ENCODE assay signal across 16 mouse cellular contexts in the genomic region with DNA sequence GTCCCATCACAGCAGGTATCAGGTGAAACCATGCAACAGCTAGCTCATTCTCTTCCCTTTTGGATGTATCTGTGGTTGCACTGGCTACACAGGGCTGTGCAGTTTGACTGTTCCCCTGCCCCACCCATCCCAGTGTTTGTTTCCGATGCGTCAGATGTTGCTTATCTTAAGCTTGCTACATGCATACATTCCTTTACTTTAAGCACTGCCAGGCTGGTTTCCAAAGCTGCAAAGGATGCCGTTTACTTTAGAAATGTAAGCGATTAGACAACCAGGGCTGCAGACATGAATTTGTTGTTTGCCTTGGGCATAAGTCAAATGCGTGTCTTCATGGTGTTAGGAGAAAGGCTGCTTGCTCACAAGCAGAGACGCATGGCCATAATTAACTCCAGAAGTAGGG.
A peak's percentile ranks its signal among the peaks of the same experiment; 100 is the strongest.
DNase-seq lines count a peak whose midpoint lies in the region; ATAC-seq and TF ChIP-seq lines count a peak whose summit lies in the region.
"Had no signal": no experiment of that assay in that cellular context is flagged by ENCODE, and none has a peak within 500 bp of the region (broad histone marks: within the 10 kb centered on the region; RNA-seq: fewer than 3 reads in every experiment).

No protein-coding gene starts in this region.

- 82% methylated on average over 6 of the region's 6 CpGs for WGBS in forebrain, postnatal 0 days
- 75% methylated on average over 6 of the region's 6 CpGs for WGBS in hindbrain, embryonic 13.5 days

- peaks cover 9% of the 10 kb centered on the region; the same call in 1 of the 2 replicates for H3K36me3 ChIP-seq in forebrain, postnatal 0 days (ENCODE audit: insufficient read depth)
- peaks cover 9% of the 10 kb centered on the region for H3K36me3 ChIP-seq in hindbrain, embryonic 13.5 days

- intact Hi-C loops in heart, postnatal 10 days (cut with DNase I) = no loop called here

- no peak overlapping the region for H3K9ac ChIP-seq in forebrain, postnatal 0 days
- H3K9ac ChIP-seq in hindbrain, embryonic 13.5 days = no peak overlapping the region

- no peak overlapping the region for H3K27ac ChIP-seq in forebrain, postnatal 0 days (ENCODE audit: low read depth, low read length)
- H3K27ac ChIP-seq in hindbrain, embryonic 13.5 days = no peak overlapping the region
- H3K27ac ChIP-seq: heart, adult 2 months; hindbrain, postnatal 0 days; macrophage had no signal

- no peak overlapping the region for H3K4me3 ChIP-seq in forebrain, postnatal 0 days (ENCODE audit: low read depth, low read length)
- H3K4me3 ChIP-seq in hindbrain, embryonic 13.5 days = no peak overlapping the region
- H3K4me3 ChIP-seq: heart, adult 2 months had no signal

- DNase-seq in heart, adult 11 months = peak; percentile 81
- DNase-seq in heart, postnatal 10 days = no peak
- peak; percentile 62 for DNase-seq in NIH3T3 (ENCODE audit: low read depth)
- peak; percentile 9 for DNase-seq in fibroblast of lung, adult 2 months (ENCODE audit: low read depth)
- DNase-seq in lung, postnatal 10 days = peak; percentile 36
- no peak for DNase-seq in forebrain, postnatal 0 days
- no peak for DNase-seq in kidney, adult 9 months
- DNase-seq: cerebellum, adult 8-10 months; heart, adult 2 months; kidney, postnatal 10 days; thymus, postnatal 14 days had no signal

- ATAC-seq in forebrain, postnatal 0 days = no peak
- ATAC-seq in hindbrain, embryonic 13.5 days (ENCODE audit: low FRiP score) = no peak
- ATAC-seq: activated CD4-positive, CD25-positive, alpha-beta regulatory T cell, adult 4 months; forebrain, embryonic 14.5 days; hindbrain, postnatal 0 days had no signal

- no peaks in the 10 kb centered on the region for H3K27me3 ChIP-seq in forebrain, postnatal 0 days (ENCODE audit: insufficient read depth, low read length)
- no peaks in the 10 kb centered on the region for H3K27me3 ChIP-seq in hindbrain, embryonic 13.5 days

- H3K9me3 ChIP-seq in forebrain, postnatal 0 days (ENCODE audit: low read length) = no peaks in the 10 kb centered on the region
- no peaks in the 10 kb centered on the region for H3K9me3 ChIP-seq in hindbrain, embryonic 13.5 days

- no peaks in the 10 kb centered on the region for H3K4me1 ChIP-seq in forebrain, postnatal 0 days (ENCODE audit: insufficient read depth)
- H3K4me1 ChIP-seq in hindbrain, embryonic 13.5 days (replicated peaks) = 0 out of 2 replicates have a peak, but pooled peaks cover 4% of the 10 kb centered on the region

- no peak for TF ChIP-seq CTCF in forebrain, postnatal 0 days (IDR thresholded peaks at IDR 0.05; ENCODE audit: low read depth)

- no peak overlapping the region for H3K4me2 ChIP-seq in forebrain, postnatal 0 days (ENCODE audit: low read depth)
- no peak overlapping the region for H3K4me2 ChIP-seq in hindbrain, embryonic 13.5 days

Comparison
In these comparisons a context has a peak if more than half of its experiments do, and no peak if none do; other contexts are left out.
1. DNase-seq: peak in heart, adult 11 months (single experiment), NIH3T3 (single experiment), fibroblast of lung, adult 2 months (single experiment) and lung, postnatal 10 days (single experiment); none in heart, postnatal 10 days (0 of 2), forebrain, postnatal 0 days (single experiment) and kidney, adult 9 months (single experiment).